Mouse (Mus musculus) cerebellum, adult 9-10 months (tissue): ENCODE measurements around the gene Cbx4.

Experiments used
- DNase-seq: peaks from one replicate; pipeline ENCODE4 v3.0.0; 2022

Gene Cbx4

DNA sequence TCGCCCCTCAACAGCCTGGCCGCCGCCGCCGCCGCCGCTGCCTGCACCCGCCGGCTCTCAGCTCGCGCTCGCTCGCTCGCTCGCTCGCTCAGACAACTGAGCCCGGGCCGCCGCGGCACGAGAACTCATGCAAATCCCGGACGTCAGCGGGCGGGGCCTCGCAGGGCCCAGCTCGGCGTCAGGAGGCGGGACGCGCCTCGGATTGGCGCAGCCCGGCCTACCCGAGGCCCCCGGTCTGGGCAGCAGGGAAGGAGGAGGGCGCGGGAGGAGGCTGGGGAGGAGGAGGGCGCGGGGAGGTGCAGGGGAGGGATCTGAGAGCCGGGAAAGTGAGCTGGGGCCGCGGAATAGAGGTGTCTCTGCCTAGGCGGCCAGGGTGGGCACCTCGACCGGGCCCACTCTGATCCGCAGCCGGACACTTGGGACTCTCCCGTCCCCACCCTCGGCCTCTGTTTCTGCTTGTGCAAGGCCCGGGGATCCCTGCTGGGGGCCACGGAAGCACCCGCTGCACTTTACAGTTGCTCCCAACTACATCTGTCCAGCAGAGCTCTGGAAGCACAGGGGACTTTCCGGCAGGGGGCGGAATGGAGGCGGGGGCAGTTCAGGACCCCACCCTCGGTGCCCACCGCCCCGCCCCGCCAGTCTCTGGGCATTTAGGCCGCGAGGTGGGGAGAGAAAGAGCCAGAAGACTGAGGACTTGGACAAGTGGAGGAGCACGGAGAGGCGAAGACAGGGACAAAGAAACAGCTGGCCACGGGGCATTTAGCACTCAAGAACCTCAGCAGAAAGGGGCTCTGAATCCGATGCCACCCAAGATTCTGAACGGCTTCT, at the start of gene Cbx4:
Gene Cbx4 (minus strand): TSS at position 78 of the 828 bp plus-strand sequence.
- peak; percentile 80 for DNase-seq

DNA sequence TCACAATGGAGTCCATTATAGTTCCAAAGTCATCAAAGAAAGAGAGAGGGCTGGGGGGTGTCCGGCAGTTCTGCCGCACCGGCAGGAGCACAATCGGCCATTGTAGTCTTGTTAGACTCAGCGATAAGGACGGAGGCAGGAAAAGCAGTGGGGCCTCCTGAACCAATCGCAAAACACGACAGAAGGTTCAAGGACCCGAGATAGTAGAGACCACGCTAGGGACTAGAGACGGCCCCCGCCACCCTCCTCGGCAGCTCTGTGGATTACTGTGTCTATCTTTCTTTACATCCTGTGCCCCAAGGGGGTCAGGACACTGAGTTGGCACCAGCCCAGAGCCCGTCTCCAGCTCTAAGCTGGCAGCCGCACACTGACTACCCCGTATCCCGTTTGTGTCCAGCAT, 48.6 kb upstream of the Cbx4 start:
- peak; percentile 34 for DNase-seq

DNA sequence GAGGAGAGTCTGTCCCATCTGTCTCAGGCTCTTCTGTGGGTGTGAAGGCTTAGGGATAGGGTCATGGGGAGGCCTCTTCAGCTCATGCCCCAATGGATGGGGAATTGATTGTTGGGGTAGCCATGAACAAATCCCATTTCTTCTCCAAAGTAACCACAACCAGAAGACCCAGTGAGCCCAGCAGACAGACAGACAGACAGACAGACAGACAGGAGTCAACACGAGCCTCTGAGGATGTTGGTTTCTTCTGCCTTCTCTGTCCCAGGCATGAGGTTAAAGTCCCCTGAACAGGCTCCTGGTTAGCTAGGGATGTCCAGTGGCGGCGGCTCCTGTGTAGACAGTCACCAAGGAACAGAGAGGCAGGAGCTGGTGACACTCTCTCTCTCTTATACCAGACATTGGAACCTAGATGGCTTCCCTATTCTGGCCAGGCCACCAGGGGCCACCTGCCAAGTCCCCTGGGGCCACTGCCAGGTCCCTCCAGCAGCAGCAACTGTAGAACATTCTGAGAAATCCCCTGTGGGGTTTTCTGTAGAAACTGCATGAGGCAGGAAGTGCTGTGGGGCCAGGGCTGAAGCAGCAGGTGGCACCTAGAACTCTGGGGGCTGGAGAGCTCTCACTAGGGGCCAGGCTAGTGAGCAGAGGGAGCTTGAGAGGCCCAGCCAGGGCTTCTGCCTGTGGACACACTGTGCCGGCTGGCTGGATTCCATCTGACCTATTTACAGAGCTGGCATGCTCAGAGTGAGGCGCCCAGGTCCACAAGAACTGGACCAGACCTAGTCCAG, 47.6 kb upstream of the Cbx4 start:
- DNase-seq: peak; percentile 96

DNA sequence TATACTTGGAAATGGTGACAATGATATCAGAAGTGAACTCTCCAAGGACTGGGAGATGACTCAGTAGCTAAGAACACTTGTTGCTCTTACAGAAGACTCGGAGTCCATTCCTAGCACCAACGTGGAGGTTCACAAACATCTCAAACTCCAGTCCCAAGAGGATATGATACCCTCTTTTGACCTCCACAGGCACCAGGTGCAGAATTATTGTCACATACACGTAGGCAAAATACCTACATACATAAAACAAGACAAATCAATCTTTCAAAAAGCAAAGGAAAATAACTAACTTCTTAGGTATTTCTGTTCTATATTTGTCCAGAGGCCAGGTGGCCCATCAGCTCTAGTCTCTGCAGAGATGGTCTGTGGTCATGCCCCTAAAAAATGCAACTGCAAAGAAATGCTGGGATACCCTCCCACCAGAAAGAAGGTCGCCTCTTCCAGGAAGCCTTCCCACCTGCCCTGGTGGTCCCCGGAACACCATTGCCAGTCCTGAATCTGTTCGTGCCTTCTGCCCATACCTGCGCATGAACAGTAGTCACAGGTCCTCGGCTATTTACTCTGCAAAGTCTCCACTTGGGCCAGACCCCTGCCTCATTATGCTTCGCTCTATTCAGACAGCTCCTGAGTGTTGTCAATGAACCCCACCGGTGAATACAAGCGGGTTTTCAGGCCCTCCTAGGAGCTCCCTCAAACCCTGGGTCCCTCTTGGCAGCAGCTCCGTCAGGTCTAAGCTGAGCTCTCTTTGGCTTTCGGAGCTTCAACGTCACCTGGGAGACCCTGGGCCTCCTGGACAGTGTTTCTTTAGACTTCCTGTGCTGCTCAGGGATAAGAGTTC, 46.4 kb upstream of the Cbx4 start:
- DNase-seq: no peak

DNA sequence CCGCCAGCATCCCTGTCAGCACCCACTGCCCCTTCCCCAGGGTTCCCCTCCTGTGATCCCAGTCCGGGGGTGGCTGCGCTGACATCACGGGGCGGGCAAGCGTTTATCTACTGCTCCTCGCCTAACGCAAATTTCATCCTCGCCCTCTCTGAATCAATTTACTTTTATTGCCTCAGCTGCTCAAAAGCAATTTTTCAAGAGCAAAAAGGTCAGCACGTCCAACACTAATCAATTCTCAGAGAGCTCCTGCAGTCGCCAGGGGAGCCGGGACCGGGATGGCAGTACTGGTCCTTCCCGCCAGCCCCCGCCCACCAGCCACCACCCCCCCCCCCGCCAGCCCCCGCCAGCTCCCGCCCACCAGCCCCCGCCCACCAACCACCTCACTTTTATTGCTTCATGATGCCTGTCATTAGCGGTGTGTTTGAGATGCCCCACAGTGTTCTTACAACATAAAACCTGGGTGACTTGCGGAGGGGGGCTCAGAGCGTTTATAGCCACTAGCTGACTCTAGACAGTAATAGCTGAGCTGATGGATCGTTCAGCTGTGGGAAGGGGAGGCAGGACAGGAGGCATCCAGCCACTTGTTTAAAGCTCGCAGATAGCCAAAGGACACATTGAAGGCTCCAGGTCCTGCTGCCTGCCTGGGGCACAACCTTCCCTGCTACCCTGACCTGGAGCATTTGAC, 44.2 kb upstream of the Cbx4 start:
- DNase-seq: no peak

DNA sequence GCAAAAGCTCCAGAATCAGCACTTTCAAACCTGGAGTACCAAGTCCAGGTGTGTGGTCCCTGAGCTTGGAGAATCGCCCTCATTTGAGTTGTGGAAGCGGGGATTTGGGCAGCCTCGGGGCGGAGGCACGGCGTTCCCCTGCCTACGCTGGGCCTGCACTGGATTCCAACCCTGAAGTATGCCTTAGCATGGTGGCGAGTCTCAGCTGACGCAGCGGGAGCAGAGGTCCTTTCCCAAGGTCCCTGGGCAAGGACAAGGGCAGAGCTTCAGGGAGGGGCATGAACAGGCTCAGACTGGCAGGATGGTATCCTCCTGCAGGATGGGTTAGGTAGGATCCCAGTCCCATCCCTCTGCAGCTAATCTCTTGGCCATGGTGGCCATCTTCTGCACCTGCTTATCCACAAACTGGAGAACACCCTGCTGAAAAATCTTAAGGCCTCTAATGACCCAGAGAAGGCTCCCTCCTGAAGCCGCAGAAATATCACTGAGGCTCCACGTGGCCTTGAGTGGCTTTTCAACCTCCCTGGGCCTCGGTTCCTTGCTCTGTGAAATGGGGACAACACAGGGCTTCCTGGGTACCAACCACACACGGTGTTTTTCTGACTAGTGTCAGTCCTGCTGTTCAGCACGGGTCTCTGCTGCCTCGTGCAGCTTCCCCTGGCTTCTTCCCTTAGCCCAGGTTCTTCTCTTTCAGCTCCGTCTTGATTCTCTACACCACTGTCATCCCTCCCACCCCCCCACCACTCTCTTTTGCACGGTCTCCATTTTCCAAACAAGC, 43.4 kb upstream of the Cbx4 start:
- no peak for DNase-seq

DNA sequence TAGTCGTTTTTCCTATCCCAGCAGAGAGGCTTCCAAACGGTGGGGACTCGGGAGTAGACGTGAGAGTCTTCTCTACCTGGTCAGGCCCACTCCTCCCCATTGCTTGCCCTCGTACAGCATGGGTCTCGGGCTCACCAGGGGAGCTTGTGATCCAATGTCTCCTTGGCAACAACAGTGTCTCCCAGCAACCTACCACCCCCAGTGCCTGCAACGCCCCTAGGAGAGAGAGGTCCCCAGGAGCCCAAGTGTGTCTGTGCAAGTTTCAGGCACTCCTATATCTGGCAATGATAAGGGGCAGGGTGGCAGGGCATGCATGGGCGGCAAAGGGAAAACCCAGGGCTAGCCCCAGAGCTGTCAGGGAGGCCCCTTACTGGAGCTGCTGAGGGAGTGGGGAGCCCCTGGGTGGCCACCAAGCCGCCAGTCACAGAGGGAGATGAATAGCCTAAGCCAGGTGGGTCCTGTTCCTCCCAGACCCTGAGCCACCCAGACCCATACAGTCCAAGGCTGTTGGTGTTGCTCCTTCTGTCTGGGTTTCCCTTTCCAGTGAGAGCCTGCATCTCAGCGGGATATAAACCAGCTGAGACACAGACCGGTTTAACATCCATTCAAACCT, 42.8 kb upstream of the Cbx4 start:
- DNase-seq: no peak

DNA sequence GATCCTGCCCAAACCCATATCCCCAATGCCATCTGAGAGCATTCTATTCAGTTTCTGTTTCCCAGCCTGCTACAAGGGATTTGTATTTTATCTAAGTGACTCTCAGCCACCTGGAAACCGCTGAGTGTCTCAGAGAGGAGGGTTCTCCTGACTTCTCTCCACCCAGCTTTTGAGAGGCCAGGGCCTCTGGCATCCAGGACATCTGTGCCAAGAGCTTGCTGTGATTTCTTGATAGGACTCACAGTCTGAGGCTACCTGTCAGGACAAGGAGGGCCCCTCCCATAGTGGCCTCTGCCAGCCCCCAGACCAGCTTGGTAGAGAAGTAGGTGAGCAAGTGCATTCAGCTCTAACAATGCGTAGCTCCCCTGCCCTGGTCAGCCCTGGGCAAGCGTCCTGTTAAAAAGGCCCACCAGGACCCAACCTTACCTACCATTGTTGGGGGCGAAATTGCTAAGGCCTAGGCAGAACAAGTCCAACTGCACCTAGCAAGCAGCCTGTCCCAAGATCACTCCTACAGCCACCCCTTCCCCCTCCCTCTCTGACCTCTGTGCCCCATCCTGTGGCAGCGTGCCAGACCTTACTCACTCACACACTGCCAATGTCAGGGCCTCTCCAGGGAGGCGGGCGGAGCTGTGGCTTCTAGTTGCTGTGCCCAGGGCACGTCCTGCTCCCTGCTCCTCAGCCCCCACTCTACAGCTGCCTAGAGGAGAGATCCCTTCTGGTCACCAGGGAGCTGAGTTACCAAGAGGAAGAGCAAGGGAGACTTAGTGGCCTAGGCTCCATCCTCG, 41.9 kb upstream of the Cbx4 start:
- DNase-seq: no peak

DNA sequence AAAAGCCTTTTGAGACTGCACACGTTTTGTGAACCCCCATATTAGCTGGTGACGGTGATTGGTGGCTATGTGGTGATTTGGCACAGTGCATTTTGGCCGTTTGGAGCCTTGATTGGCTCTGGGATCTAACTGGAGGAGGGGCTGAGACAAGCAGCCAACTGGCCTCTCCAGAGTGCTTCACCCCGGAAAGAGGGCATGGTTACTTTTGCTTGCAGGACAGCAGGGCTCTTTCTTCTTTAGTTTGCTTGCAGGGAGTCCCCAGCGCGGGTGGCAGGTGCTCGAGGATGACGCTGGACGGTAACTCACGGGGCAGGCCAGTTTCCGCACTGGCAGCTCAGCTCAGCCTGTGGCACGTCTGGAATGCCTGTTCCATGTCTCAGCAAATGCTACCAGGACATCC, 41.1 kb upstream of the Cbx4 start:
- DNase-seq: no peak

DNA sequence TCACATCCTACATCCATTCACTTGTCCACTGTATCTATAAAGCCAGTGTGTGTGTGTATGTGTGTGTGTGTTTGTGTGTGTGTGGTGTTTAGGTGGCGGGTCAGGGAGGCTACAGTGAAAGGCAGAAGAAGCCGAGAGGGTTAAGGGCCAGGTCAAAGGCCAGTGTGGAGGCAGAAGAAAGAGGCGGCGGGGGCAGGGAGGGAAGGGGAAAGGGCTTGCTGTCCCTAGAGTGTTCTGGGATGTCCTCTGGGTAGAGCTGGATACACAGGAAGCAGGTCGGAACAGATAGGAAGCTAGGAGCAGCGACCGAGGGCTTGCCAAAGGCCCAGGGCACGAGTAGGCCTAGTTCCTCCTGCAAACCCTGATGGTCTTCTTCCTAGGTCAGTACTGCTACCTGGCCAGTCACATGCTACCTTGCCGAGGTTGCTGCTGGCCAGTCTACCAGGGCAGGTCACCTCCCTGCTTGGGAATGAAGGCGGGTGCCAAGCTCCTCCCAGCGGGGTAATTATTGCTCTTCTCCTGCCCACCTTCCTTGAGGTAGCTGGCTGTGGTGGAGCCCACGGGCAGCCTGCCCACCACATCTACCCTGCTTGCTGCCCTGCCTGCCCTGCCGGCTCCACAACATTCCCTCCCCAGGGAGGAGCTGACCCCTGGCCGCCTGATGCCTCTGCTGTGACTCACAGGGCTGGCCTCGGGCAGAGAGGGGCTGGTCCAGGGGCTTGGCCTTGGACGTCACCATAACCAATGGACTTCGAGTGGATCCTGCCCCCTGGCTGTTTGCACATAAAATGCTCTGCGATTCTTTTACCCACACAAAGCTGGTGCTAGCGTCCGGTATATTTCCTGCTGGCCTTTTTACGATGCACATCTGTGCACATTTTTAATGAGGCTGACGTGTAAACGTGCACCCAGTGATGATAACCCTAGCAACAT, 40.2 kb upstream of the Cbx4 start:
- DNase-seq: no peak

DNA sequence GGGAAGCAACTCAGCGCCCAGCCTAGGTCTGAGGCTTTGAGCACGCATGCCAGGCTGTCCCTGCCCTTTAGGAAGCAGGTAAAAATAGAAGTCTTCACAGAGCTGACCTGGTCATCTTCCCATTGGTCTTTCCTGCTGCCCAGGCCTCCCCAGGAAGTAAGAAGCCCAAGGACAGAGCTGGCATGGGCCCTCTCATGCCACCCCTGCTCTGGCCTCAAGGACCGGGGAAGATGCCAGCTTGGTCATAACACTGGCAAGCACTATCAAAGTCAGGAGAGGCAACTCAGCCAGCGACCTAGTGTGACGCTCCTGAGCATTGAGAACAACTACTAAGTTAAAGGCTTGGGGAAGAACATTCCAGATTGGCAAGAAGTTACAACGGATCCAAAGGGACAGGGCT, 38.5 kb upstream of the Cbx4 start:
- no peak for DNase-seq

DNA sequence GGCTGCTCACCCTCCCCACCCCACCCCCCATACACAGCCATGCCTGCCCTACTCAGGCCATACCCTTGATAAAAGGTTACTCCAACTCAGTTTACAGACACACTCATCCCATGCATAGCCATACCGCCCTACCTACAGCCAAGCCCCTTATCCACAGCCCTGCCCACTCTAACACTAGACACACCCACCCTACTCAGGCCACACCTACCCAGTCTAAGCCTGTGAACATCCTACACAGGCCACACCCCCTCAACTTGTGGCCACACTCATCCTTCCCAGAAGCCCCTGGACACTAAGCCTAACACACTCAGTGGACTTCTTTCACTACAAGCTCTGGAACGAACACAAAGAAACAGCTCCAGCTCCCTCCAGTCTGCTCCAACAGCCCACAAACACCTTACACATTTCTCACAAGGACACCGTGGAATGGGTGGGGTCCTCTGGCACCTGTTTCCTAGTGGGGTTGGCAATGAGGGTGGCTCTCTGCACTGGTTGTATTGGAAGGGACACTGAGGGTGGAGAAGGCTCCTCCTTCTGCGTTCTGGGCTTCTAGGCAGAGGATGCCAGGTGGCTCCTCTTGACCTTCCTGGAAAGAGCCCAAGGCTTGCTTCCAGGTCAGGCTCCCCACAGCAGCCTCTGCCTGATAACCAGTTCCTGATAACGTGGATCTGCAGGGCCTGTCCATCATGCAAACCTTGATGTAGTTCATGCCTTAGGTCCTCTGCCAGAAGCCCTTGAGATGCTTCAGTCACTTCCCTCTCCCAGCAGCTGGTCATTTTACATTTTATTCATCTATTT, 37.7 kb upstream of the Cbx4 start:
- DNase-seq: no peak

DNA sequence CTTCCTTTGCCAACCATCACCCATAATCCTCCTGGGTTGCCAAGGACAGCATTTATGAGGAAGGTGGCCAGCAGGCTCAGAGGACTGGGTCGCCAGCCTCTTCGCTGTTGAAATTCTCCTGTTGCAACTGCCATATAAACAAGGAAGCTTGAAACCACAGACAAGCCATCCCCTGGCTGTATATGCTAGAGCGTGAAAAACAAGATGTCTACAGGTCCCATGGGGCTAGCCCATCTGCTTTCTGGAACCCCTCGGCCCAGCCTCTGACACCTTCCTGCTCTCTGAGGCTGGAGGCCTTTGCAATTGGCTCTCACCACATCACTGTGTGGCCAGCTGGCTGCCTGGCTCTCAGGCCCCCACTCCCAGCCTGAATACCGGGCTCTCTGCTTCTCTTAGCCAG, 36.4 kb upstream of the Cbx4 start:
- no peak for DNase-seq

DNA sequence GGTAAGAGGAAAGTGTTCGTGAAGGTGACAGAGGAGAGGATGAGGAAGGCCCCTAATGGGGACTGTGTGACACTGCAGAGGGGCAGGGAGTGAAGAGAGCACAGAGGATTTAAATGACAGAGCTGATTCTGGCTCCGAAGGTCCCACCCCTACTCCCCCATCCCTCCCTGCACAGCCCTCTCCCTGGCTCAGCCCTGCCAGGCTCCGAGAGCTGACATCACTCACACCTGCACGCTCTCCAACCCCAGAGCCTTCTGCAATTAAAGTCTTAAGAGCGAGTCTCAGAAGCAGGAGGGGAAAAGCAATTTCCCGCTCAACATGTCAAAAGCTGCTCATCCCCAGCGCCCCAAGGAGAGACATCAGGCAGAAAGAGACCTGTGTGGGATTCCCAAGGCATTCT, 32.9 kb upstream of the Cbx4 start:
- no peak for DNase-seq

DNA sequence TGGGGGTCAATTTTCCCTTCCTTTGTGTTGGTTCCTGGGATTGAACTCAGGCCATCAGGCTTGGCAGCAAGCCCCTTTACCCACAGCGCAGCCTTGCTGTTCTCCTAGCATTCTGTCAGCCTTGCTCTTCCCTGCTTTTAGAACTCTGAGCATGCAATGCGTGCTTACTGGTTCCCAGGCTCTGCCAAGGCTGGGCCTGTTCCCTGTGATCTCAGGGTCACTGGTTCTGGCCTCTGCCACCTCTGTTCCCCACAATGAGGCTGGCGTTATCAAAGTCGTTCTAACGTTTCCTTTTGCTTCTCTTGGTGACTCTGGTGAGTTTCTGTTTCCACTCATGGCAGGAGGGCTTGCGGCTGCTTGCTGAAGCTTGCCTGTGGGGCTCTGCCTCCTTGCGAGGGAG, 31.9 kb upstream of the Cbx4 start:
- DNase-seq: no peak

DNA sequence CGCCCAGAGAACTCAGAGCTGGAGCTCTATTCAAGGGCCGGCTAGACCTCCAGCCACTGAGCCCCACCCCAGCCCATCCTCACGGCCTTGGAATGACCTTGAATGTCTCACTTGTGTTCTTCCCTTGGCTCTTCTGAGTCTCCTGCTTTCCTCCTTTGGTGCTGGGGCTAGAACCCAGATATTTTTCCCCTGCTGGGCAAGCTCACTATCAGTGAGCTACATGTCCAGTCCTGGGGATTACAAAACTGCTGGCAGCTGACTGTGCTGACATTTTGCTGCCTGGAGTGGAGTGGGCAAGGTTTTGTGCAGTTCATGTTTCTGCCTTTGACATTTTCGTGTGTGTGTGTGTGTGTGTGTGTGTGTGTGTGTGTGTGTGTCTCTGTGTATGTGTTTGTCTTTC, 31.0 kb upstream of the Cbx4 start:
- DNase-seq: no peak

DNA sequence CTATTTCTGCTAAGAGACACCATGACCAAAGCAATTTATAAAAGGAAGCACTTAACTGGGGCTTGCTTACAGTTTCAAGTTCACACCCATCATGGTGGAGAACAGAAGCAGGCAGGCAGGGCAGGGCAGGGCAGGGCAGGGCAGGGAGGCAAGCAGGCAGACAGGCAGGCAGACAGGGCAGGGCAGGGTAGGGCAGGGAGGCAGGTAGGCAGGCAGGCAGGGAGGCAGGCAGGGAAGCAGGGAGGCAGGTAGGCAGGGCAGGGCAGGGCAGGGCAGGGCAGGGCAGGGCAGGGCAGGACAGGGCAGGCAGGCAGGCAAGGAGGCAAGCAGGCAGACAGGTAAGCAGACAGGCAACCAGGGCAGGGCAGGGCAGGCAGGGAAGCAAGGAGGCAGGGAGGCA, 26.7 kb upstream of the Cbx4 start:
- DNase-seq: no peak

DNA sequence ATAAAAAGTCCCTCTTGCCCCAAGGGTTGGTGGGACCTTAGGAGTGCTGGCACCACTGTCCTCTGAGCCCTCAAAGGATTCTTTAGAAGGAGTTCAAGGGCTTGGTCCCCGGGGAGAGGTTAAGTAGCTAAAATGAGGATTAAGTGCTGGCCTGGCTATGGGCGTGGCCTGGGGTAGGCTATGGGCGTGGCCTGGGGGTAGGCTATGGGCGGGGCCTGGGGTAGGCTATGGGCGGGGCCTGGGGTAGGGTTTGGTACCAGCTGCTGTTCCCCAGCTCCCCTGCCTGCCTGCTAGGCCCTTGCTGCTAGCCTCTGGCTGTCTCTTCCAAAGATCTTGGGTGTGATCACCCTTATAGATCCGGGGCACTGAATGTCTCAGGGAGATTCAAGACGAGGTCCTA, 25.3 kb upstream of the Cbx4 start:
- no peak for DNase-seq
